Mouse (Mus musculus) limb, embryonic 10.5 days (tissue): ENCODE results near the gene Kif1b. TPM values are rescaled to one million over a fixed set of nuclear protein-coding genes. Genes with fewer than 3 reads are reported as not detected.
A peak's percentile ranks its signal among the peaks of the same experiment; 100 is the strongest.

Experiments used
- DNase-seq: peaks from one replicate; pipeline ENCODE4 v3.0.0-alpha.2; 2017; ENCODE audit warnings: low spot score
- H3K27ac ChIP-seq: fragments of 300-500 bp; sonication (generic); 2 replicates; pipeline ENCODE4 v1.5.1; 2016; ENCODE audit warnings: mild to moderate bottlenecking
- H3K27me3 ChIP-seq: fragments of 300-500 bp; sonication (generic); 2 replicates; pipeline ENCODE4 v1.6.1; 2016; ENCODE audit warnings: low read depth, mild to moderate bottlenecking; ENCODE audit not compliant: poor library complexity, severe bottlenecking
- H3K36me3 ChIP-seq: fragments of 300-500 bp; sonication (generic); 2 replicates; pipeline ENCODE4 v1.6.1; 2016; ENCODE audit warnings: mild to moderate bottlenecking, moderate library complexity
- H3K4me1 ChIP-seq: fragments of 300-500 bp; sonication (generic); 2 replicates; pipeline ENCODE4 v1.6.1; 2016
- H3K4me3 ChIP-seq: fragments of 300-500 bp; sonication (generic); 2 replicates; pipeline ENCODE4 v1.5.1; 2016; ENCODE audit warnings: mild to moderate bottlenecking, moderate library complexity
- H3K9me3 ChIP-seq: fragments of 300-500 bp; sonication (generic); replicated peaks from 2 replicates; pipeline ENCODE4 v1.6.1; 2016; ENCODE audit warnings: mild to moderate bottlenecking
- WGBS: fragments of 180-500 bp; shearing (Covaris S2); methylation state at CpG from one replicate; pipeline ENCODE4 v1.1.7; 2016; 5-methylcytosine and 5-hydroxymethylcytosine counted together
- polyA plus RNA-seq: library from polyadenylated mRNA; unstranded; fragments of >200 nt; fragmentation: Nextera tagmentation; extraction: Ambion mirVana; gene quantifications from 2 replicates; pipeline ENCODE4 v1.2.1, GENCODE M21; 2016

The Kif1b gene
- polyA plus RNA-seq, 1 experiment from 2014 or later = 38.2 TPM

- no peak overlapping the region for H3K27ac ChIP-seq
- H3K9me3 ChIP-seq = no peaks in the 10 kb centered on the region
- WGBS = 94% methylated on average over 1 of the region's 1 CpGs
- H3K4me1 ChIP-seq = no peaks in the 10 kb centered on the region
- H3K36me3 ChIP-seq = peaks cover 39% of the 10 kb centered on the region
- no peak for DNase-seq
- no peak overlapping the region for H3K4me3 ChIP-seq
- H3K27me3 ChIP-seq = no peaks in the 10 kb centered on the region
Measured at GRCm38 (mm10) chr4:149285691-149286090, 21.8 kb downstream of the Kif1b start.

DNA sequence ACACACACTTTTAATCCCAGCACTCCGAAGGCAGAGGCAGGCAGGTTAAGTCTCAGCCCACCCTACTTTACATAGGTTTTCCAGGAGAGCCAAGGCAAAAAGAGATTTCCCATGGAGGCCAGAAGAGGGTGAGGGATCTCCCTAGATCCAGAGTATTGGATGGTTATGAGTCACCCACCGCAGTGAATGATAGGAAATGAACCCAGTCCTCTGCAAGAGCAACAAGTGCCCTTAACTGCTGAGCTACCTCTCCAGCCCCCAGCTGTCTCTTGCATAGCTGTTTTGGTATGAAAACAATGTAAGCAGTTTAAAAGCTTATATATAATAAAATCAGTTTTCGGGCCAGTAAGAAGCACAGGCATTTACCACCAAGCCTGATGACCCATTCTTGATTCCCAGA lies 24.5 kb downstream of the Kif1b start:
- no peak overlapping the region for H3K27ac ChIP-seq
- no peak overlapping the region for H3K4me3 ChIP-seq
- no peaks in the 10 kb centered on the region for H3K4me1 ChIP-seq
- no peaks in the 10 kb centered on the region for H3K27me3 ChIP-seq
- no peak for DNase-seq
- 95% methylated on average over 3 of the region's 3 CpGs for WGBS
- H3K9me3 ChIP-seq = no peaks in the 10 kb centered on the region
- peaks cover 16% of the 10 kb centered on the region for H3K36me3 ChIP-seq

- H3K4me3 ChIP-seq = no peak overlapping the region
- 82% methylated on average over 7 of the region's 7 CpGs for WGBS
- H3K27ac ChIP-seq = no peak overlapping the region
Measured at GRCm38 (mm10) chr4:149282025-149282738, 25.3 kb downstream of the Kif1b start.

DNA sequence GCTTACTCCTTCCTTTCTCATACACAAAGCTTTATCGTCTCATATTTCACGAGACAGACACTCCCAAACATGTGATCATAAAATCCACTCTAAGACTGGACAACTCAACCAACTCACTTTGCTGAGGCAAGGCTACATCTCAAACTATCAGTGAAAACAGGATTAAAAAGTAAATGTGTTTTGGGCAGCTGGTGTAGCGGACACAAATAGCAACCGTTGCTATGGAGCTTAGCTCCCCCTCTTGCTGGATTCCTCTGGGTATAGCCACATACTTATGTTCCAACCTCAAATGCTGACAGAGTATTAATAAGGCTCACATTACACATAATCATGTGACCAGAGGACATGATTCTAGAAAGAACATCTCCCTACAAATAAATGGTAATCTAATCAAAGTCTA lies 29.9 kb downstream of the Kif1b start:
- WGBS = 90% methylated on average over 4 of the region's 4 CpGs
- DNase-seq = peak; percentile 46
- Histone ChIP-seq H3K9me3 (no peaks in the 10 kb centered on the region), H3K36me3 (peaks cover 48% of the 10 kb centered on the region), H3K27ac (no peak overlapping the region), H3K27me3 (no peaks in the 10 kb centered on the region), H3K4me3 (no peak overlapping the region), H3K4me1 (no peaks in the 10 kb centered on the region)

More at GRCm38 (mm10) chr4:149282025-149282738, 25.3 kb downstream of the Kif1b start:
- H3K36me3 ChIP-seq = peaks cover 15% of the 10 kb centered on the region
- no peaks in the 10 kb centered on the region for H3K4me1 ChIP-seq
- DNase-seq = no peak
- H3K9me3 ChIP-seq = no peaks in the 10 kb centered on the region
- no peaks in the 10 kb centered on the region for H3K27me3 ChIP-seq

- H3K27me3 ChIP-seq = no peaks in the 10 kb centered on the region
- no peaks in the 10 kb centered on the region for H3K9me3 ChIP-seq
- no peak overlapping the region for H3K4me3 ChIP-seq
- H3K4me1 ChIP-seq = no peaks in the 10 kb centered on the region
- no peak overlapping the region for H3K27ac ChIP-seq
- H3K36me3 ChIP-seq = peaks cover 75% of the 10 kb centered on the region
- DNase-seq = no peak
- WGBS = 92% methylated on average over 1 of the region's 1 CpGs
Measured at GRCm38 (mm10) chr4:149273128-149273527, 34.4 kb downstream of the Kif1b start.

DNA sequence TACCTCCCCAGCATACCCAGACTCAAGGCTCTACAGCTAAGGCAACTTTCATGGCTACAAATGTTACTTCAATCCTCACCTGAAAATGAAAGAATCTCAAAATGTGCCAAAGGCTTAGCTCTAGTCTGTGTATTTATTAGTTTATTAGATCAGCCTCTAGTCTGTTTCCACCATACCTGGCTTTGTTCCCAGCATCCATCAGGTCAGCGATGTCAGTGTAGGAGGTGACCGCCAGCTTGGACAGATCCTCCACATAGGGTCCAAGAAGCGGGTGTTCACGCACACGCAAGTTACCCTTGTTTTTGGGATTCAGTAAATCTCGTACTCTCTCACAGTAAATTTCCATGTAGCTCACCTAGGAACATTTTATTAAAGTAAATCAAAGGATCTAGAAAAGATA lies 37.0 kb downstream of the Kif1b start:
- Histone ChIP-seq H3K4me3 (no peak overlapping the region), H3K36me3 (peaks cover 88% of the 10 kb centered on the region), H3K27ac (no peak overlapping the region), H3K9me3 (no peaks in the 10 kb centered on the region), H3K4me1 (no peaks in the 10 kb centered on the region), H3K27me3 (no peaks in the 10 kb centered on the region)
- no peak for DNase-seq
- WGBS = 98% methylated on average over 6 of the region's 6 CpGs

DNA sequence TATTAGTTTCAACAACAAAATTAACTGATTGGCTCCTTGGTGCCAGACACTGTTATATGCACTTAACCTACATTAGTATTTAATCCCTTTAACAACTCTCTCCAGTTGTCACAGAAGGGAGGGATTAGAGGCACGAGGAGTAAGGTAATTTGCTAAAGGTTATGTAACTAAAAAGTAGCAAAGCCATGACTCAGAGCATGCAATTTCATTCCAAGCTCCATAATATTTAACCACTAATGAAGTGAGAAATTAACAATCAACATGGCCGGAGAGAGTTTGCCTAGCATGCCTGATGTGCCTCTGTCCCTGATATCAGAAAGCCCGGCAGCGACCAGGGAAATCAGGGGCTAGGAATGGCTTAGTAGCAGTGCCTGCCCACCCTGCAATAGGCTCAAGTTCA lies 38.5 kb downstream of the Kif1b start:
- no peak for DNase-seq
- Histone ChIP-seq H3K27ac (no peak overlapping the region), H3K27me3 (no peaks in the 10 kb centered on the region), H3K36me3 (peaks cover 79% of the 10 kb centered on the region), H3K4me3 (no peak overlapping the region), H3K9me3 (no peaks in the 10 kb centered on the region), H3K4me1 (no peaks in the 10 kb centered on the region)
- WGBS = 92% methylated on average over 4 of the region's 4 CpGs

DNA sequence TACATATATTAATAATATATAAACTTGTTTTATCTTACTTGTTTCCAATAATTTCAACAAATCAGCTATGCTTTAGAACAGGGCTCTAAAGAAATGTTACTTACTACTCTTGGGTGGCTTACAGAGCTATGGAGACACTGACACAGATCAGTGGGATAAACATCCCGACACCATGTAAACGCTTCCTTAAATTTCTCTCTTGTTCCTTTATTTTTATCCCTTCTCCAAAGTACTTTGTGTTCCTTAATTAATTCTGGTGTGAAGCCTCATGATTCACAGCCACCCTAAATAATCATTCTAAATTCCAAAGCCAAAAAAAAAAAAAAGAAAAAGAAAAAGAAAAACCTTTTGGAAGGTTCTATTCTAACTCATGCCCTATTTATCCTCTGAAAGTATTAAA lies 42.6 kb downstream of the Kif1b start:
- H3K9me3 ChIP-seq = no peaks in the 10 kb centered on the region
- peaks cover 65% of the 10 kb centered on the region for H3K36me3 ChIP-seq
- no peaks in the 10 kb centered on the region for H3K4me1 ChIP-seq
- no peak for DNase-seq
- no peak overlapping the region for H3K4me3 ChIP-seq
- H3K27ac ChIP-seq = no peak overlapping the region
- no peaks in the 10 kb centered on the region for H3K27me3 ChIP-seq
- WGBS = 98% methylated on average over 2 of the region's 2 CpGs

GRCm38 (mm10) chr4:149263218-149263617 lies 44.3 kb downstream of the Kif1b start:
- H3K4me3 ChIP-seq = no peak overlapping the region
- no peaks in the 10 kb centered on the region for H3K9me3 ChIP-seq
- H3K27ac ChIP-seq = no peak overlapping the region
- H3K4me1 ChIP-seq = no peaks in the 10 kb centered on the region
- peaks cover 61% of the 10 kb centered on the region for H3K36me3 ChIP-seq
- H3K27me3 ChIP-seq = no peaks in the 10 kb centered on the region
- 92% methylated on average over 9 of the region's 9 CpGs for WGBS
- no peak for DNase-seq

DNA sequence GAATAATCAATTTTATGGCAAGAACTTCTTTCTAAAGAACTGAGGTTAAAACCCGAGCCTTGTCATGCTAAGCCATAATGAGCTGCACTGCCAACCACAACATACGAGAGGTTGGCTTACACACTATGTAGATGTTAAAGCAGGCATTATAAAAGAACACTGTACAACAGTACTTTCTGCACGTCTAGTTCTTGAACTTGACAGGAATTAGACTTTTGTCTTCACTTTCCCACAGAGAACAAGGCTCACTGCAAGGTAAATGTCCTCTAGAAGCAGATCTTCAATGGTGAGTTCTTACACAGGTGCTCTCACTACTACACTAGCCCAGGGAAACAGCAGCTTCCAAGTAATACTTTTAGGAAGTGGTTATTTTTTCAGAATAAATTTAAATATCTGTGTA lies 46.0 kb downstream of the Kif1b start:
- Histone ChIP-seq H3K4me3 (no peak overlapping the region), H3K27me3 (no peaks in the 10 kb centered on the region)
- 85% methylated on average over 3 of the region's 3 CpGs for WGBS

DNA sequence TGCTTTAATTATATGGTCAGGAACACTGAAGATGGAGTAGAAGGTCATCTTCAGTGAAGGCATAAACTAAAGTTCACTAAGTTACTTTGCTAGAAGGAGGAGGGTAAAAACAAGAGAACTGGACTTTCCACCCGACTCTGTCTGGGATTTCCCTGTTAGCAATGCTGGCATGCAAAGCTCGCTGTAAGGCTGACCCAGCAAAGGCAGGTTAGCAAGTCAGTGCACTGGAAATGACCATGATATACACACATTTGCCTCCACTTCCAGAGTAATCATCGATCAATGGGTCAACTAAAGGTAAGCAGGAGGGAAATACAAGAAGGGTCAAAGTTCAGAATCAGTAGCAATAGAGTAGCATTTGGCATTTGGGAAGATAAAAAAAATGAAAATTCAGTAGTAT lies 46.6 kb downstream of the Kif1b start:
- no peaks in the 10 kb centered on the region for H3K4me1 ChIP-seq
- DNase-seq = no peak
- H3K36me3 ChIP-seq = peaks cover 62% of the 10 kb centered on the region
- 89% methylated on average over 3 of the region's 3 CpGs for WGBS
- H3K4me3 ChIP-seq = no peak overlapping the region
- no peak overlapping the region for H3K27ac ChIP-seq
- no peaks in the 10 kb centered on the region for H3K9me3 ChIP-seq
- no peaks in the 10 kb centered on the region for H3K27me3 ChIP-seq

More for the DNA sequence above, 46.0 kb downstream of the Kif1b start:
- H3K4me1 ChIP-seq = no peaks in the 10 kb centered on the region
- H3K36me3 ChIP-seq = peaks cover 62% of the 10 kb centered on the region
- no peaks in the 10 kb centered on the region for H3K9me3 ChIP-seq
- no peak overlapping the region for H3K27ac ChIP-seq
- DNase-seq = no peak

DNA sequence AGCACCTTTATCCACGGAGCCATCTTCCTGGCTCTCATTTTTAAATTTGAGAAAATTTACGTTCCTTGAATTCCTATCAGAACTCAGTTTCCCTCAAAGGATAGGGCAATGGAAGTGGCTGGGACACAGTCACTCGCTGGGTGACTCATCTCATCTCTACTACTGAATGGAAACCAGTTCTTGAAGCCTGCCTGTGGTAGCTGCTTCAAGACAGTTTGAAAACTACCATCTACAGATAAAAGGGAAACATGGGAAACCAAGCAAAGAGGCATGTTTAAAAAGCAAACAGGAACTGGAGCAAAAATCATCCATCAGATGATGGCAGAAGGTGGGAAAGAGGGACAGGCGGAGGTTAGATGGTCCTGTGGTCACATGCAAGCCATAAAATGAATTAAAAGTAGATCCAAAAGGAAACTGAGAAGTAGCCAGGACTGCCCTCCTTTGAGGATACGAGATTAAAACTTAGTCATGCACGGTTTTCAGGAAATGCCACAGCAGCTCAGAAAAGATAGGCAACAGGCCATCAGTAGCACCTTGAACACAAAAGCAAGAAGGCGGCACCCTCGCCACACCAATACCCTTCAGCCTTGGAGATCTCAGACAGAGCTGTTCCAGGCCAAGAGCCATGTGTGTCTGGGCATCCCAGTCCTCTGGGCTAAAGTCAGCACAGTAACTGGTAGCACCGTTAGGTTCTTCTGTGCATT lies 48.0 kb downstream of the Kif1b start:
- Histone ChIP-seq H3K9me3 (no peaks in the 10 kb centered on the region), H3K36me3 (peaks cover 64% of the 10 kb centered on the region), H3K4me3 (no peak overlapping the region), H3K4me1 (no peaks in the 10 kb centered on the region), H3K27ac (no peak overlapping the region), H3K27me3 (no peaks in the 10 kb centered on the region)
- no peak for DNase-seq
- WGBS = 94% methylated on average over 9 of the region's 9 CpGs

GRCm38 (mm10) chr4:149258926-149259325 lies 48.6 kb downstream of the Kif1b start:
- Histone ChIP-seq H3K9me3 (no peaks in the 10 kb centered on the region), H3K4me1 (no peaks in the 10 kb centered on the region), H3K4me3 (no peak overlapping the region), H3K27ac (no peak overlapping the region), H3K27me3 (no peaks in the 10 kb centered on the region), H3K36me3 (peaks cover 62% of the 10 kb centered on the region)
- DNase-seq = no peak
- 91% methylated on average over 3 of the region's 3 CpGs for WGBS
